Mouse (Mus musculus) neural tube, embryonic 11.5 days (tissue): ENCODE data around the gene Lyst. TPM values are rescaled to one million over a fixed set of nuclear protein-coding genes. Genes with fewer than 3 reads are reported as not detected.
A peak's percentile ranks its signal among the peaks of the same experiment; 100 is the strongest.
"Not testable (repeated sequence)": the region's sequence is repeated elsewhere in the genome, so short reads cannot be mapped to it uniquely, and the experiment has no call there.

ENCODE experiments used
- ATAC-seq: fragments of 200-750 bp; cut with Nextera tagmentation; 2 replicates; pipeline ENCODE4 v1.8.0; 2017; ENCODE audit warnings: moderate number of reproducible peaks, mild to moderate bottlenecking, moderate TSS enrichment, moderate library complexity; ENCODE audit not compliant: insufficient read depth, low FRiP score, low TSS enrichment
- DNase-seq: peaks from one replicate; pipeline ENCODE4 v3.0.0-alpha.2; 2015; ENCODE audit warnings: low spot score
- H3K27ac ChIP-seq: fragments of 300-500 bp; sonication (generic); 2 replicates; pipeline ENCODE4 v1.5.1; 2014; ENCODE audit warnings: low read depth, mild to moderate bottlenecking, low read length
- H3K27me3 ChIP-seq: fragments of 300-500 bp; sonication (generic); 2 replicates; pipeline ENCODE4 v1.6.1; 2014; ENCODE audit warnings: mild to moderate bottlenecking, low read length, mixed read lengths; ENCODE audit not compliant: control insufficient read depth, insufficient read depth
- H3K36me3 ChIP-seq: fragments of 300-500 bp; sonication (generic); 2 replicates; pipeline ENCODE4 v1.6.1; 2014; ENCODE audit warnings: mild to moderate bottlenecking, low read length, moderate library complexity, mixed read lengths; ENCODE audit not compliant: control insufficient read depth, insufficient read depth
- H3K4me1 ChIP-seq: fragments of 300-500 bp; sonication (generic); 2 replicates; pipeline ENCODE4 v1.6.1; 2014; ENCODE audit warnings: low read length, mixed read lengths; ENCODE audit not compliant: control insufficient read depth, insufficient read depth
- H3K4me2 ChIP-seq: fragments of 300-500 bp; sonication (generic); 2 replicates; pipeline ENCODE4 v1.6.1; 2014; ENCODE audit warnings: low read depth, mild to moderate bottlenecking, moderate library complexity
- H3K4me3 ChIP-seq: fragments of 300-500 bp; sonication (generic); 2 replicates; pipeline ENCODE4 v1.5.1; 2014; ENCODE audit warnings: low read depth, low read length
- H3K9ac ChIP-seq: fragments of 300-500 bp; sonication (generic); 2 replicates; pipeline ENCODE4 v1.6.1; 2014; ENCODE audit warnings: mild to moderate bottlenecking, low read length
- H3K9me3 ChIP-seq: fragments of 300-500 bp; sonication (generic); 2 replicates; pipeline ENCODE4 v1.6.1; 2016; ENCODE audit warnings: low read length; ENCODE audit not compliant: control insufficient read depth
- WGBS: fragments of 180-500 bp; shearing (Covaris S2); extraction: QIAGEN DNeasy Blood & Tissue Kit; methylation state at CpG from one replicate; pipeline ENCODE4 v1.1.7; 2014; 5-methylcytosine and 5-hydroxymethylcytosine counted together
- polyA plus RNA-seq: library from polyadenylated mRNA; unstranded; fragments of >200 nt; fragmentation: Nextera tagmentation; extraction: Ambion mirVana; gene quantifications from 2 replicates; pipeline ENCODE4 v1.2.1, GENCODE M21; 2014

Lyst gene
- 2.6 TPM in 2 replicates for polyA plus RNA-seq

DNA sequence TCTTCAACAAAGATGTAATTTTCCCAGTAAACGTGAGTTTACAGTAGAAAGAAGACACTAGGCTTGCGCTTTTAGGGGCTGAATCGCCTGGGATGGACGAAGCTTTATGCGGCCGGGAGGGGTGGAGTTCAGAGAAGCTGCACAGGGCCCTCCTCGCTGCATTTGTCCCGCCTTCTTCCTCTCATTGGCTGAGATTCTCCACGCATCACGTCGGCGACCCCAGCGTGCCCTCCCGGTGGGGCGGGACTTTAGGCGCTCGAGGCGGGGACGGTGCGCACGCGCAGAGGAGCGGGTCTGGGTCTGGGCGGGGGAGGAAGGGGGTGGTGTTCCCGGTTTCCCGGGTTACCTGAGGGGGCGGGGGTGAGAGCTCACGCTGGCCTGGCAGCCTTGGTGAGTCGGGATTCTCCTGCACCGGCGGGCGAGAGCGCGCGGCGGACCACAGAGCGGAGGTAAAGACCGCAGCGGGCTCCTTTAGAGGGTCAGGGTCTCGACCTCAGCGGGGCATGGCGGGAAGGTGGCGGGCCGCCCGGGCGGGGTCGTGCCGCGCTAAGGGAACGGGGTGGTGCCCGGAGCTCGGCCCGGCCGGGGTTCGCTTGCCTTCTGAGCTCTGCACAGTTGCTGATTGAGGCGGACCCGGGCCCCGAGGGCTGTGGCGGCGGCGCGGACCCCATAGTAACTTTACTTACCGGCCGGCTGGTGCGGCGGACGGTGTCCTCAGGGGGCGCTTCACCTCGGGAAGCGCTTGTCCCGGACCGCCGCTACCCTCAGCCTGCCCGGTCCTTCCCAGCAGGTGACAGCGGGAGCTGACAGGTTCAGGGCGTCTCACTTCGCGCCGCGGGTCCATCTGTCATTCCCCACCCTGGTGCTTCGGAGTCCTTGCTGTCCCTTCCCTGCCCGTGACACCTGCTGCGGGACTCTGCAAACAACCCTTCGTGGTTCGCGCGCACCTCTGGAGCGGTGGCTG lies at the start of gene Lyst:
Lyst (plus strand) TSS at position 350 of the 964 bp plus-strand sequence.
- H3K27ac ChIP-seq = peak within 1 kb of the TSS; percentile 69
- peak within 1 kb of the TSS; percentile 82 for H3K4me2 ChIP-seq
- no peaks in the 10 kb centered on the region for H3K36me3 ChIP-seq
- peak; percentile 98 for ATAC-seq
- peak; percentile 99 for DNase-seq
- WGBS = under 1% methylated on average over 70 of the region's 88 CpGs
- H3K4me1 ChIP-seq = peaks cover 5% of the 10 kb centered on the region; the same call in 1 of the 2 replicates
- peak within 1 kb of the TSS; percentile 63 for H3K9ac ChIP-seq
- H3K4me3 ChIP-seq = peak within 1 kb of the TSS; percentile 57
- no peaks in the 10 kb centered on the region for H3K9me3 ChIP-seq
- H3K27me3 ChIP-seq = no peaks in the 10 kb centered on the region

DNA sequence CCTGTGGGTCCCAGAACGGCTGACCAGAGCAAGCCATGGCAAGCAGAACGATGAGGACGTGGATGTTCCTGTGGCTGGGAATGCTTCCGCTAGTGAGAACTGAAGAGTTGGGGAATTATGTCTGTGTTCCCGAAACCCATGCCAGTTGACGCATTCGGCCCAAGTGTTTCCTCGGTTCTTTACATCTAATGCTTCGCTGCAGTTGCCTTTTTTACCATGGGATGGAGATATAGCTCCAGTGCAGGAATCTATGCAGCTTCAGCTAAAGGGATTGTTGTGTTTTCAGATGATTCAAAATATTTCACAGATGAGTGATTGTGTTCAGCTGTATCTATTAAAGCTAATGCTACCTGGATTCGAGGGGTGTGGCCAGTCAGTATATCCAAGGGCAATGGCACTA lies 47.1 kb upstream of the Lyst start:
- H3K4me1 ChIP-seq, H3K27ac ChIP-seq, H3K27me3 ChIP-seq, DNase-seq, H3K4me3 ChIP-seq, H3K9ac ChIP-seq, H3K4me2 ChIP-seq, ATAC-seq, H3K9me3 ChIP-seq, H3K36me3 ChIP-seq: not testable (repeated sequence)
- 91% methylated on average over 10 of the region's 10 CpGs for whole genome bisulfite sequencing

DNA sequence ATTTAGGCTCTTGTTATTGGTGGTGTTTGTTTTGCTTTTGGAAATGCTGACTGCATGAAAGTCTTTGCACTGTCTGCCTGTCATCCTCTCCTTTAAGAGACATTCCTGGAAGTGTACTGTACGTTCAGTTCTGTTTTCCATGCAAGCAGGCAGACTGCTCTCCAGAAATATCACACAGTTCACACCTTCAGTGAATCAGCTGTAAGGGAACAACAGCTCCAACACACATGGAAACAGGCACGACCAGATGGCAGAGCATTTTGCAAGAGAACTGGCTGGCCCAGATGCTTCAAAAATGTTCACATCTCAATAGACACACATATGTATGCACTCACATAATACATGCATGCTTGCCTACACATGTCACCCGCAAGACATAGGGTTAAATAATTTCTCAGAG lies 43.4 kb upstream of the Lyst start:
- DNase-seq = no peak
- no peak overlapping the region for H3K4me3 ChIP-seq
- H3K4me1 ChIP-seq = no peaks in the 10 kb centered on the region
- H3K4me2 ChIP-seq = no peak overlapping the region
- H3K9me3 ChIP-seq = no peaks in the 10 kb centered on the region
- WGBS = 82% methylated on average over 3 of the region's 3 CpGs
- no peaks in the 10 kb centered on the region for H3K36me3 ChIP-seq
- H3K9ac ChIP-seq = no peak overlapping the region
- no peak overlapping the region for H3K27ac ChIP-seq
- no peak for ATAC-seq
- no peaks in the 10 kb centered on the region for H3K27me3 ChIP-seq

DNA sequence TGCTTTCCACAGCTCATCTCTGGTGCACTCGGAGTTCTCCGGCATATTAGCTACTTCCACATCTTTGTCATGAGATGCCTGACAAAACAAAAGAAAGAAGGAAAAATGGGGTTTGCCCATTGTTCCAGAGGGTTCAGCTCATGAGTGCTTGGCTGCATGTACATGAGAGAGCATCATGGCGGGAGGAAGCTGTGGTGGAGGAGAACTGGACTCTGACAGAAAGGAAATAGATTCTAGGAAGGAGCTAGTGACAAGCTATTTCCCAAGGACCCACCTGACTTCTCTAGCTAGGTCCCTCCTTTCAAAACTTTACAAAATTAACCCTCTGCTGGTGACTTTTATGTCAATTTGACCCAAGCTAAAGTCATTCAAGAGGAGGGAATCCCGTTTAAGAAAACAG lies 42.3 kb upstream of the Lyst start:
- no peak overlapping the region for H3K4me2 ChIP-seq
- no peak overlapping the region for H3K9ac ChIP-seq
- 87% methylated on average over 4 of the region's 4 CpGs for WGBS
- no peaks in the 10 kb centered on the region for H3K27me3 ChIP-seq
- no peaks in the 10 kb centered on the region for H3K9me3 ChIP-seq
- no peak overlapping the region for H3K4me3 ChIP-seq
- no peaks in the 10 kb centered on the region for H3K36me3 ChIP-seq
- ATAC-seq = no peak
- DNase-seq = no peak
- H3K27ac ChIP-seq = no peak overlapping the region
- H3K4me1 ChIP-seq = no peaks in the 10 kb centered on the region

DNA sequence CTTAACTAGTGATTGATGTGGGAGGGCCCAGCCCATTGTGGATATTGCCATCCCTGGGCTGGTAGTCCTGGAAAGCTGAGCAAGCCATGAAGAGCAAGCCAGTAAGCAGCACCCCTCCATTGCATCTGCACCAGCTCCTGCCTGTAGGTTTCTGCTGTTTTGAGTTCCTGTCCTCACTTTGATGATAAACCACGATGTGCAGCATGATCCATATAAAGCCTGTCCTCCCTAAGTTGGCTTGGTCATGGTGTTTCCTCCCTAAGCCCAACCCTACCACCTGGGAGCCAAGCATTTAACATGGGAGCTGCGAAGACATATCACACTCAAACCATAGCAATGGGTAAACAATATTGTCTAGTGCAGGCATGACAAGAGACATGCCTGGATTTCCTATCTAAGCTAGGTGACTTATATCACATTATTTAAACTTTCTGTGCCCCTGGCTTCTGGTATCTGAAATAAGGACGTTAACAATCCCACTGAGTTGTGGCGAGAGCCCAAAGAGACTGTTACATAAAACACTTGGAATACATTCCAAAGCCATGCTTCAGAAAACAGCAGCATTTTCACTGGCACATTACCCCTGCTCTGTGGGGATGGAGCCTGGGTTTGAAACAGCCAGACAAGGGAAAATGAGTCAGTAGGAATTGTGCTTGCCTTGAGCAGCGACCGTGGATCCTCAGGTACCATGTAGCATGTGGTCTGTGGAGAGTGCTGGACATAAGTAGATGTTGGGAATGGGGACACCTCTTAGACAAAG lies 41.6 kb upstream of the Lyst start:
- Histone ChIP-seq H3K27me3 (no peaks in the 10 kb centered on the region), H3K36me3 (no peaks in the 10 kb centered on the region), H3K9ac (no peak overlapping the region), H3K4me2 (no peak overlapping the region), H3K4me1 (no peaks in the 10 kb centered on the region), H3K9me3 (no peaks in the 10 kb centered on the region), H3K27ac (no peak overlapping the region), H3K4me3 (no peak overlapping the region)
- DNase-seq = no peak
- ATAC-seq = no peak
- 92% methylated on average over 6 of the region's 6 CpGs for WGBS

DNA sequence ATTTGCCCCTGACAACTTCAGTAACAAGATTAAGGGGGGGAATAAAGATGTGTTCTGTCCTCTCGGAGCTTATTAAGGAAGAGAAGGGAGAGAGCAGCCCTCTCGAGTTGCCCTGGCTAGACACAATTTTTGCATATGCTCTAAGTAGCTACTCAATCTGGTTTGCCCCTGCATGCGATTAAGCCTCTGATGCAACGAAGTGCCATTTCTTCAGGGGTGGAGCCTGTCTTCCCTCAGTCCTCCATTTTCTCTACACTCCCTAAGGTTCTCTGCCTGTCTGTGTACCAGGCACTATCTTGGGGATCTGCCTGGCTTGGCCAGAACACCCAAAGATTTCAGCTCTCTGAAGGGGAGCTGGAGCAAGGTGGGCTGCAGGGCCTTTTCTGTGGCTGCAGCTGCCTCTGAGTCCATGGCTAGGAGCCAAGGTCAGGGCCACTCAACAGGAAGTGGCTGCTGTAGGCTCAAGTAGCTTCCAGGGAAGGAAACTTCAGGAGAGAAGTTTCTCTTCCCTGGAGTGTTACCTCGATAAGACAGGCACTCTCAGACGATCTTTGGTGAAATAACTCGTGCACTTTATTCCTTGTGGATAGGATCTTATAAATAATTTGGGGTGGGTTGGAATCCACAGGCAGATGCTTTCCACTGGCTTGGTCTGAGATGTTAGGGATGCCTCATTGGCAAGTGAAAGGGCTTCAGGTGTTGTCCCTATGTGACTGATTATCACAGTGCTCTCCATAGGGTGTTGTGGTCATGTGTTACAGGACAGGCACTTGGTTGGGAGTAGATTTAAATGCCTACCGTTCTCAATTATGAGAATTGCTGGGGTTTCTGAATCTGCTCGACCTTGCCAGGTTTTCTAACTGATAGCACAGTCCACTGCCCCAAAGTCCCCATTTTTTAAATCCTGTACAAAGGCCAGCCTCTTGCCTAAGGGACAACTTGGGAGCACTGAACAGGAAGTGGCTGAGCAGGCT lies 40.2 kb upstream of the Lyst start:
- WGBS = 79% methylated on average over 9 of the region's 9 CpGs
- no peak overlapping the region for H3K9ac ChIP-seq
- H3K36me3 ChIP-seq = no peaks in the 10 kb centered on the region
- no peaks in the 10 kb centered on the region for H3K27me3 ChIP-seq
- no peak for DNase-seq
- H3K4me1 ChIP-seq = no peaks in the 10 kb centered on the region
- no peak overlapping the region for H3K27ac ChIP-seq
- H3K4me2 ChIP-seq = no peak overlapping the region
- ATAC-seq = no peak
- no peak overlapping the region for H3K4me3 ChIP-seq
- H3K9me3 ChIP-seq = no peaks in the 10 kb centered on the region

DNA sequence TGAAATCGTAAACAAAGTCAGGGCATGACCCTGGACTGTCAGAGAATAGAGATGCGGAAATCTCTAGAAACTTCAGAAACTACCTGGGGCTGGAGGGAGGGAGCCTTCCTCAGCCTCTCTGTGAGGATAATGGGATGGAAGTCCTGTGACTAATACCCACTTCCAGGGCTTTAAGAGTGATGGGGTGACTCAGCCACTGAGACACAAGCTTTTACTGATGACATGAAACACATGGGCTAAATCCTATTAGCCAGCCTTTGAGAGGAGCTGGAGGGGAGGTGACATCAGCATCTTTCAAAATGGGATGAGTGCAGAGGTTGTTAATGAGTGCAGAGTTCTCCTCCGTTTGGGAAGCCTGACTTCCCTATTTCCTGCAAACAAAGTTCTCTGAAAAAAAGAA lies 38.2 kb upstream of the Lyst start:
- Histone ChIP-seq H3K4me3 (no peak overlapping the region), H3K9me3 (no peaks in the 10 kb centered on the region), H3K27ac (no peak overlapping the region), H3K9ac (no peak overlapping the region), H3K4me1 (no peaks in the 10 kb centered on the region), H3K4me2 (no peak overlapping the region), H3K27me3 (no peaks in the 10 kb centered on the region), H3K36me3 (no peaks in the 10 kb centered on the region)
- no peak for DNase-seq
- ATAC-seq = no peak
- WGBS = 64% methylated on average over 3 of the region's 3 CpGs

DNA sequence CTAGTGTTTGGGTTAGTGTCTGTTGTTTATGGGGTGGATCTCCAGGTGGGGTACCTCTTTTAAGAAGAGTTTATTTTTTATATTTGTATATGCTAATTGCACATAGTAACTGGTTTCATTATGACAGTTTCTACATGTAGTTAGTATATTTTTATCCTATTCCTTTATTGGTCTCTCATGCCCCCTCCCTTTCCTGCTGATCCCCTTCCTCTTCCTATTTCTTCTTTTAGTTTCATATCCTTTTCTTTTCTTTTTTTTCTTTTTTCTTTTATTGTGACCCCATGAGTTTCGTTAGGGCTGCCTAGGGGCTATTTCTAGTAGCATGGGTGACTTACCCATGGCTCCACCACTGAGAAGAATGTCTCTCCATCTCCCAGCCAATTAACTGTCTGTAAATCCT lies 36.5 kb upstream of the Lyst start:
- no peak for ATAC-seq
- no peaks in the 10 kb centered on the region for H3K9me3 ChIP-seq
- DNase-seq = no peak
- WGBS = 85% methylated on average over 1 of the region's 1 CpGs
- no peaks in the 10 kb centered on the region for H3K36me3 ChIP-seq
- no peaks in the 10 kb centered on the region for H3K27me3 ChIP-seq
- no peak overlapping the region for H3K9ac ChIP-seq
- H3K4me1 ChIP-seq = no peaks in the 10 kb centered on the region
- H3K27ac ChIP-seq = no peak overlapping the region
- no peak overlapping the region for H3K4me2 ChIP-seq
- no peak overlapping the region for H3K4me3 ChIP-seq
